Mouse (Mus musculus) liver, postnatal 0 days (tissue): ENCODE results near the gene Olfr1265.

ENCODE experiments used
- CTCF ChIP-seq: sonication (generic); IDR thresholded peaks from 2 replicates; pipeline ENCODE4 v1.5.1; 2016; ENCODE audit warnings: antibody characterized with exemption, low read depth
- EP300 ChIP-seq: IDR thresholded peaks from 2 replicates; pipeline ENCODE4 v1.6.1; 2016; ENCODE audit warnings: antibody characterized with exemption, low read depth, mild to moderate bottlenecking

GRCm38 (mm10) chr2:90025477-90025876, 9.7 kb upstream of the Olfr1265 start, which contains the start of gene Olfr1264:
- TF ChIP-seq CTCF (no peak), EP300 (no peak)
